Mouse (Mus musculus) MEL (cell line): Measurements from ENCODE around the gene Sema6c. TPM values are rescaled to one million over a fixed set of nuclear protein-coding genes. Genes with fewer than 3 reads are reported as not detected.

Experiments used
- DNase-seq: peaks from one replicate; pipeline ENCODE4 v3.0.0; 2011; ENCODE audit warnings: low read depth, low spot score
- H3K27ac ChIP-seq: 2 replicates; pipeline ENCODE4 v1.5.1; 2012; ENCODE audit warnings: low read depth, mild to moderate bottlenecking, control low read depth, low read length, moderate library complexity; ENCODE audit not compliant: control insufficient read depth
- H3K27me3 ChIP-seq, 2 experiments: fragments of 150-350 bp in 1 of 2; sonication (generic) in 1 of 2; 2 replicates each; pipeline ENCODE4 v1.6.1; 2012; ENCODE audit warnings: low read length in 2 of 2, mild to moderate bottlenecking in 2 of 2, improper control_type of control experiment in 1 of 2, moderate library complexity in 1 of 2; ENCODE audit not compliant: insufficient read depth in 2 of 2, control insufficient read depth in 1 of 2
- H3K36me3 ChIP-seq, 2 experiments: 2 replicates each; pipeline ENCODE4 v1.6.1; 2012 to 2014; ENCODE audit warnings: low read length in 2 of 2, improper control_type of control experiment in 1 of 2, inconsistent platforms in 1 of 2, mild to moderate bottlenecking in 1 of 2; ENCODE audit not compliant: insufficient read depth in 2 of 2, control insufficient read depth in 1 of 2
- H3K4me1 ChIP-seq, 2 experiments: fragments of 150-350 bp in 1 of 2; sonication (generic) in 1 of 2; 2 replicates each; pipeline ENCODE4 v1.6.1; 2012; ENCODE audit warnings: low read length in 2 of 2, improper control_type of control experiment in 1 of 2, mild to moderate bottlenecking in 1 of 2; ENCODE audit not compliant: insufficient read depth in 2 of 2, control insufficient read depth in 1 of 2
- H3K4me3 ChIP-seq, 2 experiments: fragments of 150-350 bp in 1 of 2; sonication (generic) in 1 of 2; 2 replicates each; pipeline ENCODE4 v1.5.1; 2012; ENCODE audit warnings: low read depth in 2 of 2, low read length in 2 of 2, mild to moderate bottlenecking in 2 of 2, moderate library complexity in 2 of 2, control low read depth in 1 of 2, improper control_type of control experiment in 1 of 2; ENCODE audit not compliant: control insufficient read depth in 1 of 2, insufficient read depth in 1 of 2
- H3K79me2 ChIP-seq: 2 replicates; pipeline ENCODE4 v1.6.1; 2012; ENCODE audit warnings: mild to moderate bottlenecking, low read length, moderate library complexity; ENCODE audit not compliant: control insufficient read depth, poor library complexity, insufficient read depth
- H3K9ac ChIP-seq: 2 replicates; pipeline ENCODE4 v1.6.1; 2012; ENCODE audit warnings: low read depth, mild to moderate bottlenecking, control low read depth, low read length, moderate library complexity; ENCODE audit not compliant: control insufficient read depth, poor library complexity, severe bottlenecking
- H3K9me3 ChIP-seq: fragments of 150-350 bp; sonication (generic); replicated peaks from 2 replicates; pipeline ENCODE4 v1.6.1; 2012; ENCODE audit warnings: mild to moderate bottlenecking, low read length, improper control_type of control experiment, moderate library complexity; ENCODE audit not compliant: insufficient read depth
- BHLHE40 ChIP-seq: IDR thresholded peaks from 2 replicates; pipeline ENCODE4 v1.6.1; 2012; ENCODE audit warnings: low read depth, mild to moderate bottlenecking, inconsistent platforms, low read length, improper control_type of control experiment, borderline replicate concordance
- CHD2 ChIP-seq: IDR thresholded peaks from 2 replicates; pipeline ENCODE4 v1.6.1; 2011; ENCODE audit warnings: low read length, improper control_type of control experiment
- CTCF ChIP-seq, 3 experiments: IDR thresholded peaks in 2 of 3; conservative IDR thresholded peaks in 1 of 3; 2 replicates each; pipeline ENCODE4 v1.5.1; 2011 to 2012; ENCODE audit warnings: low read length in 3 of 3, low read depth in 2 of 3, mild to moderate bottlenecking in 2 of 3, improper control_type of control experiment in 1 of 3, inconsistent platforms in 1 of 3, mixed read lengths in 1 of 3, moderate library complexity in 1 of 3; ENCODE audit not compliant: control insufficient read depth in 1 of 3, insufficient read depth in 1 of 3, poor library complexity in 1 of 3, severe bottlenecking in 1 of 3
- E2F4 ChIP-seq: IDR thresholded peaks from 2 replicates; pipeline ENCODE4 v1.6.1; 2011; ENCODE audit warnings: low read depth, low read length, improper control_type of control experiment, borderline replicate concordance
- EP300 ChIP-seq, 2 experiments: IDR thresholded peaks; 2 replicates each; pipeline ENCODE4 v1.6.1; 2011; ENCODE audit warnings: improper control_type of control experiment in 2 of 2, low read length in 2 of 2, low read depth in 1 of 2, mild to moderate bottlenecking in 1 of 2
- ETS1 ChIP-seq: IDR thresholded peaks from 2 replicates; pipeline ENCODE4 v1.6.1; 2012; ENCODE audit warnings: low read depth, mild to moderate bottlenecking, inconsistent platforms, low read length, improper control_type of control experiment, moderate library complexity
- GABPA ChIP-seq: IDR thresholded peaks from 2 replicates; pipeline ENCODE4 v1.6.1; 2012; ENCODE audit warnings: low read depth, mild to moderate bottlenecking, inconsistent platforms, low read length, improper control_type of control experiment, moderate library complexity
- GATA1 ChIP-seq: IDR thresholded peaks from 2 replicates; pipeline ENCODE4 v1.6.1; 2011; ENCODE audit warnings: low read depth, low read length, improper control_type of control experiment
- JUND ChIP-seq: IDR thresholded peaks from 2 replicates; pipeline ENCODE4 v1.6.1; 2011; ENCODE audit warnings: low read depth, mild to moderate bottlenecking, improper control_type of control experiment, low read length
- KAT2A ChIP-seq: conservative IDR thresholded peaks from 2 replicates; pipeline ENCODE4 v1.6.1; 2012; ENCODE audit warnings: low read depth, low read length, improper control_type of control experiment, inconsistent platforms
- MAFK ChIP-seq: IDR thresholded peaks from 2 replicates; pipeline ENCODE4 v1.6.1; 2011; ENCODE audit warnings: low read depth, mild to moderate bottlenecking, low read length, improper control_type of control experiment, borderline replicate concordance
- MAX ChIP-seq: IDR thresholded peaks from 2 replicates; pipeline ENCODE4 v1.6.1; 2011; ENCODE audit warnings: low read length, improper control_type of control experiment
- MAZ ChIP-seq: IDR thresholded peaks from 2 replicates; pipeline ENCODE4 v1.6.1; 2012; ENCODE audit warnings: low read depth, mild to moderate bottlenecking, inconsistent platforms, low read length, improper control_type of control experiment
- MEF2A ChIP-seq: IDR thresholded peaks from 2 replicates; pipeline ENCODE4 v1.6.1; 2014; ENCODE audit warnings: low read depth, mild to moderate bottlenecking, inconsistent platforms, low read length, improper control_type of control experiment; ENCODE audit not compliant: poor library complexity, insufficient replicate concordance, severe bottlenecking; ENCODE audit errors: extremely low read depth
- MXI1 ChIP-seq: IDR thresholded peaks from 2 replicates; pipeline ENCODE4 v1.6.1; 2011; ENCODE audit warnings: mild to moderate bottlenecking, low read depth, low read length, improper control_type of control experiment
- MYB ChIP-seq: IDR thresholded peaks from 2 replicates; pipeline ENCODE4 v1.6.1; 2011; ENCODE audit warnings: mild to moderate bottlenecking, low read depth, low read length, improper control_type of control experiment
- MYC ChIP-seq: IDR thresholded peaks from 2 replicates; pipeline ENCODE4 v1.6.1; 2011; ENCODE audit warnings: low read depth, mild to moderate bottlenecking, low read length, improper control_type of control experiment, moderate library complexity
- NRF1 ChIP-seq: IDR thresholded peaks from 2 replicates; pipeline ENCODE4 v1.6.1; 2014; ENCODE audit warnings: low read depth, mild to moderate bottlenecking, inconsistent platforms, low read length, improper control_type of control experiment, moderate library complexity; ENCODE audit not compliant: poor library complexity, insufficient read depth, severe bottlenecking
- POLR2A ChIP-seq, 2 experiments: IDR thresholded peaks; 2 replicates each; pipeline ENCODE4 v1.6.1; 2011 to 2012; ENCODE audit warnings: low read length in 2 of 2, mild to moderate bottlenecking in 2 of 2, control low read depth in 1 of 2, improper control_type of control experiment in 1 of 2, low read depth in 1 of 2, moderate library complexity in 1 of 2; ENCODE audit not compliant: control insufficient read depth in 1 of 2, insufficient read depth in 1 of 2, poor library complexity in 1 of 2
- POLR2AphosphoS5 ChIP-seq: IDR thresholded peaks from 2 replicates; pipeline ENCODE4 v1.6.1; 2012; ENCODE audit warnings: low read depth, borderline replicate concordance, mild to moderate bottlenecking, inconsistent platforms, low read length, moderate library complexity, mixed read lengths
- RAD21 ChIP-seq: IDR thresholded peaks from 2 replicates; pipeline ENCODE4 v1.6.1; 2011; ENCODE audit warnings: mild to moderate bottlenecking, low read depth, low read length, improper control_type of control experiment
- RCOR1 ChIP-seq: IDR thresholded peaks from 2 replicates; pipeline ENCODE4 v1.6.1; 2012; ENCODE audit warnings: low read depth, mild to moderate bottlenecking, inconsistent platforms, low read length, improper control_type of control experiment
- SIN3A ChIP-seq: IDR thresholded peaks from 2 replicates; pipeline ENCODE4 v1.6.1; 2012; ENCODE audit warnings: low read length, improper control_type of control experiment, inconsistent platforms
- SMC3 ChIP-seq: IDR thresholded peaks from 2 replicates; pipeline ENCODE4 v1.6.1; 2011; ENCODE audit warnings: low read depth, low read length, improper control_type of control experiment
- TBP ChIP-seq: IDR thresholded peaks from 2 replicates; pipeline ENCODE4 v1.8.0; 2011; ENCODE audit warnings: low read depth, low read length, improper control_type of control experiment
- UBTF ChIP-seq: IDR thresholded peaks from 2 replicates; pipeline ENCODE4 v1.6.1; 2012; ENCODE audit warnings: low read depth, mild to moderate bottlenecking, inconsistent platforms, low read length, improper control_type of control experiment, moderate library complexity, borderline replicate concordance; ENCODE audit not compliant: insufficient read depth
- USF1 ChIP-seq: IDR thresholded peaks from 2 replicates; pipeline ENCODE4 v1.6.1; 2014; ENCODE audit warnings: low read depth, mild to moderate bottlenecking, inconsistent platforms, low read length, improper control_type of control experiment, moderate library complexity
- ZKSCAN1 ChIP-seq: IDR thresholded peaks from 2 replicates; pipeline ENCODE4 v1.6.1; 2012; ENCODE audit warnings: low read depth, mild to moderate bottlenecking, inconsistent platforms, low read length, improper control_type of control experiment, moderate library complexity
- ZNF384 ChIP-seq: IDR thresholded peaks from 2 replicates; pipeline ENCODE4 v1.6.1; 2012; ENCODE audit warnings: low read depth, mild to moderate bottlenecking, inconsistent platforms, low read length, improper control_type of control experiment
- polyA plus RNA-seq, 2 experiments: library from polyadenylated mRNA; stranded (reverse) in 1 of 2; unstranded in 1 of 2; fragments of >175 nt in 1 of 2; fragments of >200 nt in 1 of 2; gene quantifications; 2 replicates each; pipeline versions ENCODE4 v1.2.1 to v1.2.4; 2012; ENCODE audit warnings: low replicate concordance in 2 of 2, low read depth in 1 of 2; ENCODE audit not compliant: insufficient read length in 2 of 2, insufficient read depth in 1 of 2, missing spikeins in 1 of 2
- total RNA-seq: library from RNA; depleted of rRNA; stranded (reverse); fragments of 300-350 nt; gene quantifications from 2 replicates; pipeline ENCODE4 v1.2.3, GENCODE M21; 2012

Gene Sema6c
- total and polyA plus RNA-seq, 3 experiments = 0.35 to 3.2 TPM; not detected in 1

DNA sequence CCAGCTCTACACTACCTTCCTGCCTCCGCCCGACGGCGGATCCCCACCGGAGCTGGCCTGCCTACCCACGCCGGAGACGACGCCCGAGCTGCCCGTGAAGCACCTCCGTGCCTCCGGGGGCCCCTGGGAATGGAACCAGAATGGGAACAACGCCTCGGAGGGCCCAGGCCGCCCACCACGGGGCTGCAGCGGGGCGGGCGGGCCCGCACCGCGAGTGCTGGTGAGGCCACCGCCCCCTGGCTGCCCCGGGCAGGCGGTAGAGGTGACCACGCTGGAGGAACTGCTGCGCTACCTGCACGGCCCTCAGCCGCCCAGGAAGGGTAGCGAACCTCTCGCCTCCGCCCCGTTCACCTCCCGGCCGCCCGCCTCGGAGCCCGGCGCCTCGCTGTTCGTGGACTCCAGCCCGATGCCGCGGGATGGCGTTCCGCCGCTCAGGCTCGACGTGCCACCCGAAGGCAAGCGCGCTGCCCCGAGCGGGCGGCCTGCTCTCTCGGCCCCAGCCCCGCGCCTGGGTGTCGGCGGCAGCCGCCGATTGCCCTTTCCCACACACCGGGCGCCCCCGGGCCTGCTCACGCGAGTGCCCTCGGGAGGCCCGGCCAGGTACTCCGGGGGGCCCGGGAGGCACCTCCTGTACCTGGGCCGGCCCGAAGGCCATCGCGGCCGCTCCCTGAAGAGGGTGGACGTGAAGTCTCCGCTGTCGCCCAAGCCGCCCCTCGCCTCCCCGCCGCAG is 12.4 kb downstream of the Sema6c start:
- Histone ChIP-seq H3K9ac (no peak overlapping the region), H3K27ac (no peak overlapping the region), H3K9me3 (no peaks in the 10 kb centered on the region), H3K79me2 (no peaks in the 10 kb centered on the region), H3K4me1 (no peaks in the 10 kb centered on the region), H3K36me3 (no peaks in the 10 kb centered on the region), H3K27me3 (no peaks in the 10 kb centered on the region), H3K4me3 (no peak overlapping the region)
- TF ChIP-seq USF1 (no peak), MAFK (no peak), E2F4 (no peak), UBTF (no peak), MAZ (no peak), KAT2A (no peak), TBP (no peak), MYC (no peak), CTCF (IDR thresholded peaks at IDR 0.05 in 2 of 3, conservative IDR thresholded peaks at IDR 0.05 in 1 of 3; ENCODE audit: control insufficient read depth in 1 of 3, insufficient read depth in 1 of 3, low read depth in 2 of 3, low read length in 3 of 3, poor library complexity in 1 of 3, severe bottlenecking in 1 of 3) (no peak), RCOR1 (no peak), POLR2AphosphoS5 (no peak), GABPA (no peak), POLR2A (IDR thresholded peaks at IDR 0.05; ENCODE audit: control insufficient read depth in 1 of 2, insufficient read depth in 1 of 2, low read depth in 1 of 2, low read length in 2 of 2, poor library complexity in 1 of 2) (no peak; a peak in 1 of 4 replicates), EP300 (IDR thresholded peaks at IDR 0.05; ENCODE audit: low read depth in 1 of 2, low read length in 2 of 2) (no peak), CHD2 (no peak), BHLHE40 (no peak), ETS1 (no peak), JUND (no peak), MXI1 (no peak)
- no peak for DNase-seq

DNA sequence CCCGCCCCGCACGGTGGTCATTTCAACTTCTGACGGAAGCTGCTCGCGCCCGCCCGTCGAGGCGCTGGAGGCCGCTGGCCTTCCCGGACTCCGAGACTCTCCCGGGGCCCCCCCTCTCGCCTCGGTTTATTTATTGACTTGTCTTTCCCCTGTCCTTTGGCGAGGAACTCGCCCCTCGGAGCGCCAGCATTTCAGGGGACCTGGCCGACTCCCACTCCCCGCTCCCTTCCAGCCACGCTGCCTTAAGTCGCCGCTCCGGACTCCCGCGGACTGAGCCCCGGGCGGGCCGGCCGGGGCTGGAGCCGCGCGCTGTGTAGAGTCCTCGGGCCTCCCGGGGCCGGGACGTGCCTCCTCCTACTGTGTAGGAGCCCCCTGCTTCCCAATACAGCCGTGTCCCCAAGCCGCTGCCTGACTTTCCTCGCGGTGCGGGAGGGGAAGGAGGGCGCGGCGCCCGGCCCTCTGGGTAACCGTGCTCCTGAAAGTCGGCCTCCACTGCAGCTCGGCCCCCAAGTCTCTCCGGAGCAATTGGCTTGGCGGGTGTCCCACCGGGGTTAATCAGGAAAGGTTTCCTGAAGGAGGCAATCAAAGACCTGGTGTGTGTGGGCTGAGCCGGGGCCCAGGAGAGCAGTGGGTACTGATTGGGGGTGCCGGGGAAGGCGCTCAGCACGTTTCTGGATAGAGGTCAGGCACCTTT is 13.1 kb downstream of the Sema6c start:
- Histone ChIP-seq H3K27ac (no peak overlapping the region), H3K79me2 (no peaks in the 10 kb centered on the region), H3K9ac (no peak overlapping the region), H3K36me3 (no peaks in the 10 kb centered on the region), H3K9me3 (no peaks in the 10 kb centered on the region), H3K27me3 (no peaks in the 10 kb centered on the region), H3K4me1 (no peaks in the 10 kb centered on the region), H3K4me3 (no peak overlapping the region)
- no peak for DNase-seq
- TF ChIP-seq MAZ (no peak), E2F4 (no peak), MAX (no peak), EP300 (IDR thresholded peaks at IDR 0.05; ENCODE audit: low read depth in 1 of 2, low read length in 2 of 2) (no peak), SIN3A (no peak), RAD21 (no peak), ZNF384 (no peak), NRF1 (no peak), SMC3 (no peak), ZKSCAN1 (no peak), MEF2A (no peak), BHLHE40 (no peak), UBTF (no peak), POLR2A (IDR thresholded peaks at IDR 0.05; ENCODE audit: control insufficient read depth in 1 of 2, insufficient read depth in 1 of 2, low read depth in 1 of 2, low read length in 2 of 2, poor library complexity in 1 of 2) (no peak), GABPA (no peak), MYB (no peak), GATA1 (no peak)
